Mouse (Mus musculus) gastrocnemius, postnatal 36 days (tissue): ENCODE data around the gene Timp1. TPM values are rescaled to one million over a fixed set of nuclear protein-coding genes. Genes with fewer than 3 reads are reported as not detected.

Experiments
- DNase-seq, 2 experiments: peaks; one replicate each; pipeline ENCODE4 v3.0.0; 2022
- intact Hi-C: fragments of 180-260 bp; cut with DNase I; formaldehyde crosslinking; loops from one replicate; pipeline ENCODE4 v1.15.1; 2025
- microRNA-seq, 2 experiments: library from miRNA; unstranded; fragments of <30 nt; microRNA quantifications; one replicate each; pipeline ENCODE4 v1.2.0; 2021
- total RNA-seq, 2 experiments: library from RNA; stranded (reverse); gene quantifications; 2 replicates each; pipeline ENCODE4 v1.2.3; 2021

The Timp1 gene
- total RNA-seq, 2 experiments from 2014 or later, result 2.1 to 2.5 TPM

- intact Hi-C loops, result no loop called here
Observed at GRCm38 (mm10) chrX:20921366-20921765, 51.4 kb downstream of the Timp1 start.

GRCm38 (mm10) chrX:20923506-20923905 lies 53.5 kb downstream of the Timp1 start:
- intact Hi-C loops, result no loop called here
- no peak for DNase-seq

More at GRCm38 (mm10) chrX:20921366-20921765, 51.4 kb downstream of the Timp1 start:
- DNase-seq, result no peak

Small RNA genes lying within 50 kb of the gene (microRNA-seq; reads per million reads assigned to microRNA genes)
- gene Gm24824 (0 reads per million in 2 experiments), gene Mir5617 (0 reads per million in 2 experiments)

Other genes with a start within 250 kb of the Timp1 start
- gene Uba1, start 211.8 kb upstream of the Timp1 start, total RNA-seq, result 100 to 1,000 TPM; 130 to 151 TPM
- 100 to 1,000 TPM; 112 to 126 TPM for gene Cdk16, start 182.2 kb upstream of the Timp1 start, total RNA-seq
- gene Usp11, start 166.3 kb upstream of the Timp1 start, total RNA-seq, result 1 to 10 TPM; 1.1 to 1.9 TPM
- gene Araf, start 72.4 kb upstream of the Timp1 start, total RNA-seq, result 10 to 100 TPM; 73.3 to 90.0 TPM
- gene Syn1, start 50.8 kb downstream of the Timp1 start, total RNA-seq, result under 1 TPM; 0.07 to 0.08 TPM
- gene Cfp, start 61.4 kb downstream of the Timp1 start, total RNA-seq, result 1 to 10 TPM; 3.5 to 4.0 TPM
- gene Elk1, start 80.4 kb downstream of the Timp1 start, total RNA-seq, result 1 to 10 TPM; 6.6 to 7.8 TPM
- gene Uxt, start 91.9 kb downstream of the Timp1 start, total RNA-seq, result 10 to 100 TPM; 22.7 to 26.3 TPM
- 1 to 10 TPM; 1.6 to 1.7 TPM for gene Zfp182, start 192.2 kb downstream of the Timp1 start, total RNA-seq
- gene Spaca5, start 198.2 kb downstream of the Timp1 start, total RNA-seq, result not detected
- gene Zfp300, start 219.4 kb downstream of the Timp1 start, total RNA-seq, result under 1 TPM; 0.15 TPM
- not detected for gene Ssxa1, start 245.7 kb downstream of the Timp1 start, total RNA-seq